Comparison of ENCODE assay signal across 22 mouse cellular contexts in the genomic region with DNA sequence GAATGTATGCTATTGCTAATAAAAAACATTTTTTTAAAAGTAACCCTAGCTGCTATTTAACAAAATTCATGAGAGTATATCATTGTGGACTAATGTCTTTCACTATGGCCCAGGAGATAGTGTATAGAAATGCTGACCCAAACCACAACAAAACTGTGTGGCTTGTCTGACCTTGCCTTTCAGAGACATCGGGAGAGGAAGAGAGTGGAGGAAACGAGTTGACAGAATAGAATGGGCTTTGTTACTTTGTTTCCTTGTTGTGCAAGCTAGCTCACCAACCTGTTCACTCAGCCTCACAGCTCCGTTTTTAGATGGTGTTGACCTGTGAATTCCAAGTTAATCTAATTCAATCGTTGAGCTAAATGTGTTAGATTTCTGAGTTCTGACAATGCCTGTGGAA.
"Had no signal": no experiment of that assay in that cellular context is flagged by ENCODE, and none has a peak within 500 bp of the region (broad histone marks: within the 10 kb centered on the region; RNA-seq: fewer than 3 reads in every experiment).

No protein-coding gene starts in this region.

- H3K4me3 ChIP-seq: liver, embryonic 15.5 days; lung, embryonic 15.5 days; midbrain, embryonic 10.5 days; midbrain, embryonic 12.5 days; myocyte; neural tube, embryonic 13.5 days; neural tube, embryonic 15.5 days had no signal

- H3K9ac ChIP-seq: liver, embryonic 15.5 days; liver, postnatal 0 days; lung, embryonic 15.5 days; midbrain, embryonic 12.5 days; neural tube, embryonic 13.5 days; neural tube, embryonic 15.5 days had no signal

- H3K9me3 ChIP-seq: liver, embryonic 15.5 days; lung, embryonic 15.5 days; midbrain, embryonic 10.5 days; midbrain, embryonic 12.5 days; neural tube, embryonic 13.5 days; neural tube, embryonic 15.5 days had no signal

- H3K4me1 ChIP-seq: lung, embryonic 15.5 days; midbrain, embryonic 10.5 days; midbrain, embryonic 12.5 days; neural tube, embryonic 13.5 days; neural tube, embryonic 15.5 days had no signal

- H3K27ac ChIP-seq: liver, embryonic 15.5 days; lung, embryonic 15.5 days; macrophage; midbrain, embryonic 10.5 days; midbrain, embryonic 12.5 days; neural tube, embryonic 13.5 days; neural tube, embryonic 15.5 days had no signal

- H3K27me3 ChIP-seq: liver, embryonic 15.5 days; lung, embryonic 15.5 days; midbrain, embryonic 12.5 days; neural tube, embryonic 13.5 days; neural tube, embryonic 15.5 days had no signal

- DNase-seq: liver, postnatal 0 days; lung, postnatal 14 days; lung, postnatal 36 days; midbrain, embryonic 14.5 days; retina, postnatal 1 day; right cerebral cortex, adult 18-20 months; right cerebral cortex, postnatal 25 days; right cerebral cortex, postnatal 4 days; spleen, adult 18-20 months; thymus, adult 18-20 months; thymus, postnatal 14 days; thymus, postnatal 36 days had no signal

- ATAC-seq: liver, postnatal 0 days; lung, postnatal 0 days; midbrain, embryonic 16.5 days had no signal

- H3K4me2 ChIP-seq: liver, embryonic 15.5 days; lung, embryonic 15.5 days; midbrain, embryonic 12.5 days; neural tube, embryonic 13.5 days; neural tube, embryonic 15.5 days had no signal

- H3K36me3 ChIP-seq: liver, embryonic 15.5 days; lung, embryonic 15.5 days; midbrain, embryonic 10.5 days; midbrain, embryonic 12.5 days; neural tube, embryonic 13.5 days; neural tube, embryonic 15.5 days had no signal
